Mouse (Mus musculus): ENCODE results near the gene Dzip1. TPM values are rescaled to one million over a fixed set of nuclear protein-coding genes. Genes with fewer than 3 reads are reported as not detected.

Dzip1 gene
- polyA plus RNA-seq, 1 experiment, result 1.5 TPM

DNA sequence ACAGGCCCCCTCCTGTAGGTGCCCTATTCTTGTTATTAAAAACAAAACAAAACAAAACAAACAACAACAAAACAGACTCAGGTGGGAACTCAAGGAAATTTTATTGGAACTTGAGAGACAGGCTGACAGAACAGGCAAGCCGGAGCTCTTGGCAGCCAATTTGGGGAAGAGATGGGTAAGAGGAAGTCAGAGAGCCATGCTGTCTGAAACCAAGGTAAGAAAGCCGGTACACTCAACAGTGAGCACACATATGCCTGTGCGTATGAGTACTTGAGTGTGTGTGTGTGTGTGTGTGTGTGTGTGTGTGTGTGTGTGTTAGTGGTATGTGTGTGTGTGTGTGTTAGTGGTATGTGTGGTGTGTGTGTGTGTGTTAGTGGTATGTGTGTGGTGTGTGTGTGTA is 82.9 kb downstream of the Dzip1 start:
- H3K4me3 ChIP-seq (ENCODE audit: insufficient read depth, low read depth, low read length), result no peak overlapping the region
- no peaks in the 10 kb centered on the region for H3K4me1 ChIP-seq (ENCODE audit: control insufficient read depth, insufficient read depth, insufficient read length, low read length)
- H3K27ac ChIP-seq (replicated peaks; ENCODE audit: low read depth, low read length), result no peak overlapping the region

DNA sequence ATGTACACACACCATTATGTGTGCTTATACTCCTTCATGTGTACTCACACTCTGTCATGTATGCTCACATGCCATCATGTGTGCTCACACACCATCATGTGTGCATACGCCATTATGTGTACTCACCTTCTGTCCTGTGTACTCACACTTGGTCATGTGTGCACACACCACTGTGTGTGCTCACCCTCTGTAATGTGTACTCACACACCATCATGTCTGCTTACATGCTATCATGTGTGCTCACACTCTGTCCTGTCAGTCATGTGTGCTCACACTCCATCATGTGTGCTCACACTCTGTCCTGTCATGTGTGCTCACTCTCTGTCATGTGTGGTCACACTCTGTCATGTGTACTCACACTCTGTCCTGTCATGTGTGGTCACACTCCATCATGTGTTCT is 85.2 kb downstream of the Dzip1 start:
- no peak overlapping the region for H3K27ac ChIP-seq (replicated peaks; ENCODE audit: low read depth, low read length)
- H3K4me1 ChIP-seq (ENCODE audit: control insufficient read depth, insufficient read depth, insufficient read length, low read length), result no peaks in the 10 kb centered on the region

GRCm38 (mm10) chr14:118839416-118839815 is 85.8 kb downstream of the Dzip1 start:
- Histone ChIP-seq H3K4me1 (ENCODE audit: control insufficient read depth, insufficient read depth, insufficient read length, low read length) (no peaks in the 10 kb centered on the region), H3K4me3 (ENCODE audit: insufficient read depth, low read depth, low read length) (no peak overlapping the region), H3K27ac (replicated peaks; ENCODE audit: low read depth, low read length) (no peak overlapping the region)

More for the DNA sequence above, 85.2 kb downstream of the Dzip1 start:
- H3K4me3 ChIP-seq (ENCODE audit: insufficient read depth, low read depth, low read length), result no peak overlapping the region

GRCm38 (mm10) chr14:118838556-118839120 is 86.6 kb downstream of the Dzip1 start:
- no peak overlapping the region for H3K27ac ChIP-seq (replicated peaks; ENCODE audit: low read depth, low read length)
- H3K4me1 ChIP-seq (ENCODE audit: control insufficient read depth, insufficient read depth, insufficient read length, low read length), result no peaks in the 10 kb centered on the region
- H3K4me3 ChIP-seq (ENCODE audit: insufficient read depth, low read depth, low read length), result no peak overlapping the region

DNA sequence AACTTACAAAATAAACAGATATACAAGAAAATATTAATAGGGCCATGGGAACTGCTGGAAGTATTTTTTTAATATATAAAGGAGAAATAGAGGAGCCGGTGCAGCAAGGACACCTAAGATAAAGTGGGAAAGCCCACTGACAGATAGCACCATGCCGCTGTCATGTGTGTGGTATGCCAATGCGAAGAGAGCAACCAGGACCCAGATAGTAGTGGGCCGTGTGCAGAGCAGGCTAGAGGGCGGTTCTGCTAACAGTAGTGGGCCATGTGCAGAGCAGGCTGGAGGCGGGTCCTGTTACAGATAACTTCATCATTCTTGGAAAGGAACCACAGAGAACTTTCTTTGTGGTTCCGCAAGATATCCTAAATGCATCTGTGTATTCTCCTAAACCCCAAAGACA is 88.5 kb downstream of the Dzip1 start:
- Histone ChIP-seq H3K4me3 (ENCODE audit: insufficient read depth, low read depth, low read length) (no peak overlapping the region), H3K4me1 (ENCODE audit: control insufficient read depth, insufficient read depth, insufficient read length, low read length) (no peaks in the 10 kb centered on the region), H3K27ac (replicated peaks; ENCODE audit: low read depth, low read length) (no peak overlapping the region)

- Histone ChIP-seq H3K4me1 (ENCODE audit: control insufficient read depth, insufficient read depth, insufficient read length, low read length) (no peaks in the 10 kb centered on the region), H3K27ac (replicated peaks; ENCODE audit: low read depth, low read length) (no peak overlapping the region), H3K4me3 (ENCODE audit: insufficient read depth, low read depth, low read length) (no peak overlapping the region)
Measured at GRCm38 (mm10) chr14:118836145-118836544, 89.1 kb downstream of the Dzip1 start.

DNA sequence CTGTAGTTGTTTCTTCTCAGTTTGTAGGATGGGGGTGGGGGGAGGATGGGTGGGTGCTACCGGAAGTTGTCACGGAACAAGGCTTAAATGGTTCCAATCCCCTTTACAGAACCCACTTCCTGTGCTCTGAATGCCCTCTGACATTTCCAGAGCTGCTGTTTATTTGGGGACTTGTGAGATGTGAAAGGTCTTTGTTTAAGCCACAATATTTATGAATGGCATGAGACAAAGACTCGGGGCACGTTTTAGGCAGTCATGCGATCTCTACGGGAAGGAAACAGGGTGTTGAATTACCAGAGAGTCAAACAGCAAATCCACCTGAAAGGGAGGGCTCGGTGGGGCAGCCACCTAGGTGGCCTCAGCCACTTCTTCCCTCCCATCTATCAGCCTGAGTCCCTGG is 90.9 kb downstream of the Dzip1 start:
- no peak overlapping the region for H3K4me3 ChIP-seq (ENCODE audit: insufficient read depth, low read depth, low read length)
- H3K27ac ChIP-seq (replicated peaks; ENCODE audit: low read depth, low read length), result no peak overlapping the region
- H3K4me1 ChIP-seq (ENCODE audit: control insufficient read depth, insufficient read depth, insufficient read length, low read length), result no peaks in the 10 kb centered on the region

DNA sequence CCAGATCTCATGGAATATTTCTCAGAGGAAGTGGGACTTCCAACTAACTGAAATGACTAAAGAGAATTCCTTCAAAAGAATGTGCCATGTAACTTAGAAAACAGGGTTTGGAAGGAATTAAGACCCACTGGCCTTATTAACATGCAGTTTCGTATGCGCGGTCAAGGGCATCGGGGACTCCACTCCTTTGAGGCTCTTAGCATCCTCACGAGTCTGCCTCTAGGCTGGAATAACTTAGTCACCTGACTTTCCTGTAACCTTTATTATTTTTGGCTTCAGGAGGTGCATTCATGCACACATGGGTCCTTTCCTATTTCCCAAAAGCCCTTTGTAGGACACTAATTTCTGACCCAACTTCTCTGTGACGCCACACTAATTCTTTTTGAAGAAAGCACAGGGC is 92.0 kb downstream of the Dzip1 start:
- no peaks in the 10 kb centered on the region for H3K4me1 ChIP-seq (ENCODE audit: control insufficient read depth, insufficient read depth, insufficient read length, low read length)
- no peak overlapping the region for H3K27ac ChIP-seq (replicated peaks; ENCODE audit: low read depth, low read length)
- no peak overlapping the region for H3K4me3 ChIP-seq (ENCODE audit: insufficient read depth, low read depth, low read length)

DNA sequence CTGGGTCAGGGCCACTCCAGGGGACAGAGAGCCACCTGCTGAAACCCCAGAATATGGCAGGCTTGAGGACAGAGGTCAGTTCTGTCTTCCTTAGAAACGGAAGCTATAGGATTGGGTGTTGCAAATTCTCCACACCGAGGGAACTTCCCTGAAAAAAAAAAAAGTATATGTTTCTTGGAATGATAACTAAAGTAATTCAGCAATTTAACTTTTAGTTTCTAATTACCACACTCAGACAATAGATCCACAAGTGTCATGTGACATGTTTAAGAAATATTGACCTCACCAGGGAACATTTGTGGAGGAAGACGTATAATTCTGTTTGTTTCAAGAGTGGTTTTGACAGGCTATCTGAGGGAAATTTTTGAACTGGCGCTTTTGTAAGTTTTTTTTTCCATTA is 93.7 kb downstream of the Dzip1 start:
- Histone ChIP-seq H3K4me3 (ENCODE audit: insufficient read depth, low read depth, low read length) (no peak overlapping the region), H3K4me1 (ENCODE audit: control insufficient read depth, insufficient read depth, insufficient read length, low read length) (no peaks in the 10 kb centered on the region), H3K27ac (replicated peaks; ENCODE audit: low read depth, low read length) (no peak overlapping the region)

- H3K4me1 ChIP-seq (ENCODE audit: control insufficient read depth, insufficient read depth, insufficient read length, low read length), result no peaks in the 10 kb centered on the region
Measured at GRCm38 (mm10) chr14:118829331-118830095, 95.7 kb downstream of the Dzip1 start.

GRCm38 (mm10) chr14:118827283-118827904 is 97.9 kb downstream of the Dzip1 start:
- Histone ChIP-seq H3K4me1 (ENCODE audit: control insufficient read depth, insufficient read depth, insufficient read length, low read length) (no peaks in the 10 kb centered on the region), H3K4me3 (ENCODE audit: insufficient read depth, low read depth, low read length) (no peak overlapping the region), H3K27ac (replicated peaks; ENCODE audit: low read depth, low read length) (no peak overlapping the region)

More at GRCm38 (mm10) chr14:118829331-118830095, 95.7 kb downstream of the Dzip1 start:
- Histone ChIP-seq H3K4me3 (ENCODE audit: insufficient read depth, low read depth, low read length) (no peak overlapping the region), H3K27ac (replicated peaks; ENCODE audit: low read depth, low read length) (no peak overlapping the region)

DNA sequence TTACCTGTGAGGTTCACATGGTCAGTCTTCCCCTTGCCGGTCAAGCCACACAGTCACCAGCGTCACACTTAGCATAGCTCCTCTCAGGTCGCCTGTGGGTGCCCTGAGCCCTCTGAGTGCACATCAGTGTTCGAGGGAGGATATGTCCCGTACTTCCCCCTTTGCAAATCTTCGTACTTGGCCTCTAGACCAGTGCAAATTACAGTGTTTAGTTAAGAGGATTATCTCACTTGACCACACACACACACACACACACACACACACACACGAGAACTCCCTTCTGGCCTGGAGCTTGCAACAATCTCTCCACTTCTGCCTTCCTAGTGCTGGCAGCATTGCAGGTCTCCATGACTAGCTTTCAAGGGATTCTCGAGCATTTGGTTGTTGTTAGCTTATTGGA is 98.9 kb downstream of the Dzip1 start:
- Histone ChIP-seq H3K4me3 (ENCODE audit: insufficient read depth, low read depth, low read length) (no peak overlapping the region), H3K27ac (replicated peaks; ENCODE audit: low read depth, low read length) (no peak overlapping the region)

More for the DNA sequence above, 98.9 kb downstream of the Dzip1 start:
- no peaks in the 10 kb centered on the region for H3K4me1 ChIP-seq (ENCODE audit: control insufficient read depth, insufficient read depth, insufficient read length, low read length)

Other genes starting within 250 kb of the Dzip1 start
- gene Abcc4, start 219.2 kb downstream of the Dzip1 start, polyA plus RNA-seq (2012; ENCODE audit: insufficient read depth, insufficient read length, missing spikeins), result 4.1 and 6.8 TPM in 2 replicates
- gene Cldn10, start 137.6 kb downstream of the Dzip1 start, polyA plus RNA-seq (2012; ENCODE audit: insufficient read depth, insufficient read length, missing spikeins), result not detected in 2 replicates
- 27.4 and 31.0 TPM in 2 replicates for gene Dnajc3, start 12.5 kb upstream of the Dzip1 start, polyA plus RNA-seq (2012; ENCODE audit: insufficient read depth, insufficient read length, missing spikeins)
- gene Uggt2, start 174.0 kb upstream of the Dzip1 start, polyA plus RNA-seq (2012; ENCODE audit: insufficient read depth, insufficient read length, missing spikeins), result 5.8 and 21.4 TPM in 2 replicates
- not detected in 2 replicates for gene Hs6st3, start 212.9 kb upstream of the Dzip1 start, polyA plus RNA-seq (2012; ENCODE audit: insufficient read depth, insufficient read length, missing spikeins)